Mouse (Mus musculus) adrenal gland, adult (tissue): ENCODE measurements around the gene Snai1.

ENCODE experiments used
- DNase-seq, 2 experiments: peaks; one replicate each; pipeline ENCODE4 v3.0.0; 2022 to 2023; ENCODE audit warnings: low spot score in 1 of 2; ENCODE audit not compliant: inconsistent age in 2 of 2

The Snai1 gene

DNA sequence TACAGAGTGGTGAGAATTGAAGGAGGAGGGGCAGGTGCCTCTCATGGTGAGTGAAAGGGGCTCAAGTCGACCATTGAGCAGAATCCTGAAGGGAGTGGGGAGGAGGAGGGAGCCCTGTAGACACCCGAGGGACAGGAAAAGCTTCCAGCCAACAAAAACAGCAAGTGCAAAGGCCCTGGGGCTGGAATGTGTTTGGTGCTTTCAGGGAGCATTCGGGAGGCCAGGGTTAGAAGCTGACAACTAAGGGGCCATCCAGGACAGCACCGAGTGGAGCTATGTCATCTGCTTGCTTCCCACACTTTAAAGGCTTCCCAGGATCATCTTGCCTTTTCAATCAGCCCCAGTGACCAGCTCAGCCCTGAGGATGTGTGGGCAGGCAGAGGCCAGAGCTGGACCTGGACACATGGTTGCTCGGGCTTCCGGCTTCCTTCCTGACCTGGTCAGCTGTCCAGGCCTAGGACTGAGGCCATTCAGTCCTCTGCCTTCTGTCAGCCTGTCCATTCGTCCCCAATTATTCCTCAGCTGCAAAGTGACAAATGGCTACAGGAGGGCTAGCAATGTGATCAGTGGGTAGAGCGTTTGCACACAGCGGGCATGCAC is 39.3 kb downstream of the Snai1 start:
- peak in 1 of 2 experiments; percentile 34 for DNase-seq

DNA sequence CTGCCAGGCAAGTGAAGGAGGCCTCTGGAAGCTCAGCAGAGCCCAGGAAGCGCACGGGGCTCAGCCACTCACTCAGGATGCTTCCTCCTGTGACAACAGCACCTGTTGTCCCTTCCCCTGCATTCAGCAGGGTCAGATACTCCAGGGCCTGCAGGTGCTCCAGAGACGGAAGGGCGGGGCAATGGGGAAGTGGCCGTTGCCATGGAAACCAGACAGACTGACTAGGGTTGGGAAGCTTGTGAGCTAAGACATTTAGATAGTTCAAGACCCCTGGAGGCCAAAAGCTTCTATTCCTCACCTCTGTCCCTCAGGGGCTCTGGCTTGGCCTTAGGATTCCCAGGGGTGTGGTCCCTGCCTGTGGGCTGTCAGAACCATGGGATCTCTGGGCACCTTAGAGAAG is 40.5 kb downstream of the Snai1 start:
- no peak for DNase-seq

DNA sequence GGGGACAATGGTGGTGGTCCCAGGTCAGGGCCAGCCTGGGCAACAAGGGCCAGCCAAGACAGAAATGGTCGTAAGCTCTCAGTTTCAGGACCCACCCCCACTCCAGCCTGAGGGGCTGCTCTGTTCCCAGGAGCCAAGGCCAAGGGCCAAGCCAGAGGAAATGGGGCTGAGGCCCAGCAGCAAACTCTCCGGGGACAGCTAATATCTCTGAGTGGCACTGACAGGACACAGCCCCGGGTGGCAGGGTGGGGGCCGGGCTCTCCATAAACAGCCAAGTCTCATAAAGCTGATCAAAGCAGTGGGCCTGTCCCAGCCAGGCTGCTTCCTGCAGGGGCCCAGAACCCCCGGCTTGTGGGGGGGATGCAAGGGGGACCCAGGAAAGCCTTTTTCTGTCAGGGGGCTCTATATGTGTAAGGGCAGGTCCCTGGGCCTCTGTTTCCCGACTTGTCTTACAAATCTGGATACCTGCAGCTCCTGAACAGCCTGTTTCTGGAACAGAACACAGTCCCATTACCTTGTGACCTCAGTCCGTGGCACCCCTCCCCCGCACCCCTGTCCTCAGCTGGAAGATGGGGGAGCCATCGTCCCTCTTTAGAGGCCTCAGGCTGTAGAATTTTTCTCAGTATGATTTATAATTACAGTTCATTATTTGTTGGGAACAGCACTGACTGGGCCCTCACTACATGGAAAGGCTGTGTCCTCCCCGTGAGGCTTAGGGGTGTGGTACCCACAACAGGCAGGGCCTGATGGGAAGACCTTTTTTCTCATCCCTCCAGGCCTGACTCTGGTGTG is 45.4 kb downstream of the Snai1 start:
- DNase-seq: no peak

DNA sequence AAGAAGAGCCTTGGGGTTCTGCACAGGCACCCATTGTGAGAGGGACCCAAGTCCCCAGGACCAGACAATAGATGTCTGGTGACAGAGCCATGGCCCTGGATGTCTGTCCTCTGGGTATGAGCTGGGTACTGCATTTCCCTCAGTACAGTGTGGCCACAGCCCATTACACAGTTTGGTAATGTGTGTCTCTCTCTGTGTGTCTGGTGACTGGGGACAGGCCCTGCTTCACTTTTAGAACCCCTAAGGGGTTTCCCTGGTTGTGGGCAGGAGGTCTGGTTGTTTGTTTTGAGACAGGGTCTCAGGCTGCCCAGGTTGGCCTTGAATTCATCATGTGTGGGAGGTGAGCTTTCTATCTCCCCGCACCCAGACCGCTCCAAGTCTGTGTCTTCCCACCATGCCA is 47.3 kb downstream of the Snai1 start:
- no peak for DNase-seq

DNA sequence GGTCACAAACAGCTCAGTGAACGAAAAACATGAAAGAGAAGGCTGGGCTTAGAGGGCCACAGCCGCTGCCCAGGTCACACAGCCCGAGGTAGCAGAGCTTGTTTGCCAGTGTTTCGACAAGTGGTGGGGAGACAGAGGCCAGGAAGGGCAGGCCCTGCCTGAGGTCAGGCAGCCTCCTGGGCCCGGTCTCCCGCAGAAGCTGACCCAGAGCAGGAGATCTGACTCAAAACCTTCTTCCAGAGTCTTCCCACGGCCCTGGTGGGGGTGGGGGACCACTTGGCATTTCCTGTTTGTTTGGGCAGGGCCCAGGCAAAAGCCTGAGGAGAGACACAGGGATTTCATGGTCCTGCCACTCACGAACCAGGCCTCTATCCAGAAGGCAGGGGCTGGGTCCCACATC is 48.0 kb downstream of the Snai1 start:
- DNase-seq: peak; percentile 59 to 80

DNA sequence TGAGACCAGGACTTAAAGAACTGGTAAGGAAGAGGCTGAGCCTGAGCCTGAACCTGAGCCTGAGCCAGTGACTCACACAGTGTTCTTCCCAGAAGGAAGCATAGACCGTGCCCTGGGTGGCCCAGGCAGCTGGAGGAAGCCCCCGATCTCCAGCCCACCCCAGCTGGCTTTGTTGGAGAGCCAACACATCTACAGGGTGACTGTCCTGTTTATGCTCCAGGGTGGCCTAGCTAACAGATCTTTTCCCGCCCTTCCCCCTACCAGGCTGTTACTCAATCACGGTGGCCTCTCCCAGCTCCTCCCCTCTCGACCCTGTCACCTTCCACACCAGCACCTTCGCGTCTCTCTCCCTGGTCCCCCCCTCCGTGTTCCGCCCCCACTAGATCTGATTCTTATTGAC is 49.0 kb downstream of the Snai1 start:
- no peak for DNase-seq

DNA sequence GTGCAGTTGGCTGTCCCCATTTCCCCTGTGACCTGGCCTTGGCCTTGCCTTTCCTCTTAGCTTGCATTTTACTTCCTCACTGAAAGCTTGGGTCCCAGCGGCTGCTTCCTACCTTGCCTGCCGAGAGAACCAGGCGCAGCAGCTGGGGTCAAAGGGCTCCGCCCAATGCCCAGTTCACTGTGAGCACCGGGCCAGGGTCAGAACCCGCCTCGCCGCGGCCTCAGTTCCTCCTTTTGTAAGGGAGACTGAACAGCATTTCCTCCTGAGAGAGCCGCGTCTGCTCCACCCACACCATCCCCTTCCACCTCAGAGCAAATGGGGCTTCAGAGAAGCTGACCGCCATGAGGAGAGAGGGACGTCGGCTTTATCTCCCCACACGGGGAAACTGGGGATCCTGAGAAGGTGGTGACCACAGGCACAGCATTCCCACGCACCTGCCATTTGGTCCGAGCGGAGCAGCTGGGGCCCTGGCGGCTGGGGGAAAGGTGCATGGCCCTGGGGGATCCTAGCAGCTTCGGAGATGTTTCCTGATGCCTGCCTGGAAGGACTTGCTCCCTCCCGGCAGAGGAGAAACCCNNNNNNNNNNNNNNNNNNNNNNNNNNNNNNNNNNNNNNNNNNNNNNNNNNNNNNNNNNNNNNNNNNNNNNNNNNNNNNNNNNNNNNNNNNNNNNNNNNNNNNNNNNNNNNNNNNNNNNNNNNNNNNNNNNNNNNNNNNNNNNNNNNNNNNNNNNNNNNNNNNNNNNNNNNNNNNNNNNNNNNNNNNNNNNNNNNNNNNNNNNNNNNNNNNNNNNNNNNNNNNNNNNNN is 51.0 kb downstream of the Snai1 start:
- DNase-seq: peak; percentile 65 to 82
